Mouse (Mus musculus) erythroid progenitor cell, adult 5-6 weeks (primary cell): ENCODE results near the gene BC030867. TPM values are rescaled to one million over a fixed set of nuclear protein-coding genes. Genes with fewer than 3 reads are reported as not detected.
A peak's percentile ranks its signal among the peaks of the same experiment; 100 is the strongest.

Source experiments
- ATAC-seq: replicated peaks from 2 replicates; pipeline ENCODE4 v1.8.0; 2016; ENCODE audit warnings: moderate number of reproducible peaks, mild to moderate bottlenecking, moderate TSS enrichment, inconsistent platforms; ENCODE audit not compliant: poor library complexity, low FRiP score, severe bottlenecking
- total RNA-seq, 2 experiments: library from RNA; stranded (forward) in 1 of 2; stranded (reverse) in 1 of 2; fragments of 150-400 nt in 1 of 2; fragments of 186-747, 209-891 nt in 1 of 2; gene quantifications; 2 replicates each; pipeline versions ENCODE4 v1.2.3 to v1.2.4; 2015 to 2017; ENCODE audit warnings: low replicate concordance in 2 of 2

Gene BC030867
- total RNA-seq, 2 experiments from 2014 or later: 14.4 to 30.2 TPM

DNA sequence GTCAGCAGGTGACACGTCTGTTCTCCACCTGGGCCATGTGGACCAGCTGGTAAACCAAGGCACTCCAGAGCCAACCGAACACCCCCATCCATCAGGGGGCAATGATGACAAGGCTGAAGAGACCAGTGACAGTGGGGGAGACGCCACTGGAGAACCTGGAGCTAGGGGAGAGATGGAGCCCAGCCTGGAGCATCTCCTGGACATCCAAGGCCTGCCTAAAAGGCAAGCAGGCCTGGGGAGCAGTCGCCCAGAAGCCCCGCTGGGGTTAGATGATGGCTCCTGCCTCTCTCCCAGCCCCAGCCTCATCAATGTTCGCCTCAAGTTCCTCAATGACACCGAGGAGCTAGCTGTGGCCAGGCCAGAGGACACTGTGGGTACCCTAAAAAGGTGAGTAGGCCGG is 38.8 kb downstream of the BC030867 start:
- ATAC-seq: no peak

DNA sequence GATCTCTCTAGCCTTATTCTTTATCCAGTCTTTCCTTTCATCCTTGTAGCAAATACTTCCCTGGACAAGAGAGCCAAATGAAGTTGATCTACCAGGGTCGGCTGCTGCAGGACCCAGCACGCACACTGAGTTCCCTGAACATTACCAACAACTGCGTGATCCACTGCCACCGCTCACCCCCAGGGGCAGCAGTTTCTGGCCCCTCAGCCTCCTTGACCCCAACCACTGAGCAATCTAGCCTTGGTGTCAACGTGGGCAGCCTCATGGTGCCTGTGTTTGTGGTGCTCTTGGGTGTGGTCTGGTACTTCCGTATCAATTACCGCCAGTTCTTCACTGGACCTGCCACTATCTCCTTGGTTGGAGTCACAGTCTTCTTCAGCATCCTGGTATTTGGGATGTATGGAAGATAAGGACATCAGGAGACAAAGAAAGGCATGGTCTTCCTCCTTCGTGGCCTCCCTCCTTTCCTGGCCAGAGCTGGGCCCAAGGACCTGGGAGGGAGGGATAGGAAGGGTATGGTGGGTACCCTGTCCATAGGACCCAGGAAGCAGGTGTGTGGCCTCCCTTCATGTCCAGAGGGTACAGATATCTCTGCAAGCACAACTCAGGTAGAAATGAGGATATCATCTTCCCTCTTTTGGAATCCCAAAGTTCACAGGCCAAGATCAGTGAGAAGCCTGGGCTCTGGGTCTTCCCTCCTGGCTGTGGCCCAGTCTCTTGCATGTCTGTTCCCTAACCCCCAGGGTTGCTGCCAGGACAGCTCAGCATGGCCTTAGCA is 39.5 kb downstream of the BC030867 start:
- ATAC-seq: peak; percentile 15; the same call in 1 of the 2 replicates

DNA sequence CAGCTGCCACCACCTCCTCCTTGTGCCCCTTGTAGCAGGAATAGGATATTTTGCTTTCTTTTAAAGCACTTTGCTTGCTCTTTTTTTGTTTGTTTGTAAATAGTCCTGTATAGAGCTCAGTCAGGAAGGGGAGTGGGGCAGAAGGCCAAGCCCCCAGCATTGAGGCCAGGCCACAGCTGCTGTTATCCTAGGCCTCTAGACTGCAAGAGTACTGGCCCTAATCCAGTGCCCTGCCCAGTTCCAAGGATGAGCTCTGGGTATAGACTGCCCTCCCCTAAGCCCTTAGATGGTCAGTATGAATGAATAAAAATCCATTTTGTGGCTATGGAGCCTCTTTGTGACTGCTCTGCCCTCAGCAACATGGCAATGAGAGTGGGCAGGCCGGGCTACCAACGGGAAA is 40.2 kb downstream of the BC030867 start:
- no peak for ATAC-seq

DNA sequence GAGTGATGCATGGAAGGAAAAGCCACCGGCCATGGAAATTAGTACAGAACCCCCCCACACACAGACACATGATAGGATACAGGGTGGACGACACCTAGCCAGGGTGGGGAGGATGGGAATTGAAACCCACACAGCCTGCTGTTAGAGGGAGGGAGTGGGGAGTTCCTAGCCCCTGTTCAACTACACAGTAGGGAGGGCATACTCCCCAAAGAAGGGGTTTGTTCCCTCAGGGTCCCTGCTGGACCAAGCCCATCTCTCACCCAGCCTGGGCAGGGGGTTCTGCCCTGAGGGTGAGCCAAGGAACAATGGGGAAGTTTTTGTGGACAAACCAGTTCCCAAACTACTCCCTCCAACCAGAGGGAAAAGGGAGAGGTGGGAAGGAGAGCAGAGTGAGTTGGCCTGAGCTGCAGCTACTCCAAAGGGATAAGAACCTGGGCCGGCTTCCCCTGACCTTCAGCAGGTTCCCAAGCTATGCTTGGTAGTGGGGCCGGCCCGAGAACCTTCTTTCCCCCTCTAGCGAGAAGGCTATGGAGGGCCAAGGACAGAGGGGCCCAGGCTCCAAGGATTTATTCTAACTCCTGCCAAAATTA is 40.9 kb downstream of the BC030867 start:
- ATAC-seq: no peak

DNA sequence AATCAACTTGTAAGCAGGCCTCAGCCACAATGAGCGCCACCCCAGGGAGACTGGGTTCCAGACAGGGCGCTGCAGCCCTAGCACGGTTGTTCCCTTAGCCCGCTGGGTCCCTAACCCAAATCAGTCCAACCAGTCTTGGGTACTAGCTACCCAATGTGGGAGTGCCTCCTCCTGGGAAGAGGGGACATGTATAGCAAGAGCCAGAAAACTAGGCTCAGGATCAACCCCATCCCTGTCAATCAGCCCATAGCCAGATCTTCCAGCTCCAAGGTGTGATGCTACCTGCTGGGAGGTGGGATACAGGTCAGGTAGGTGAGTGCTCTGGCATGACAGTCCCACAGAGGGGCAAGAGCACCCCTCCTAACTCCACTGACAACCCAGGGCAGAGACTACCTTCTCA is 41.5 kb downstream of the BC030867 start:
- no peak for ATAC-seq

DNA sequence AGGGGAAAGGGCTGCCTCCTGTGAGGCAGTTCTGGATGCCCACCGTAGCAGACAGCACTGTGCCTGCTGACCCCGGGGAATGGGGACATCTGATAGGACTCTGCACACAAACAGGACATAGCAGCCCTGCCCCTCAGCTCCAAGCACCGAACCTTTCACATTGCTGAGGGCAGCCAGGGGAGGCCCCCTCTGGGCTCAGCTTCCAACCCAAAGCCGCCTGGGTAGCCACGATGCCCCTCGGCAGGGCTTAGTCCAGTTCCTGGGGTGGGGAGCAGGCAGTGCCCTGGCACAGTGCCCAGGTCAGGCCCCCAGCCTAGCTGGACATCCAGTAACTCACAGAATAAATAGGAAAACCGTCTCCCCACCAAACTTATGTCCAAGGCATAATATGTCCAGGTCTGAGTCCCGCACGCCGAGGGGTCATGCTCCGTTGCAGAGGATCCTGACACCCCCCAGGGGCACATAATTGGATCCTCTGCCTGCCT is 42.4 kb downstream of the BC030867 start:
- ATAC-seq: no peak

DNA sequence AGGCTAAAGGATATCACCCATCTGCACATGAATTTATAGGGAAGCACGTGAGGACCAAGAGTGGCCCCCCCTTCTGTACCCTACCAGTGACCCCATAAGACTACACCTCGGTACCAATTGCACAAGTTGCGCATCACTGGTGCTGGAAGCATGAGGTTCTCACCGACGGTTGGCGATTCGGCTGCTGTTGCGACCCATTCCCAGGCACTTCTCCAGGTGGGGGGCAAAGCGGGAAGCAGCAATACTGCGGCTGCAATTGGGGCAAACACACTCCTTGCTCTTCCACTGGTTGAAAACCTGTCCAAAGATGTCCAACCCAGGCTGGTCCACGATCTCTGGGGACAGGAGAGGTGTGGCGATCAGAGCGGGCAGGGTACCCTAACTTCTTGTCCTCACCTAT is 45.3 kb downstream of the BC030867 start:
- ATAC-seq: no peak

DNA sequence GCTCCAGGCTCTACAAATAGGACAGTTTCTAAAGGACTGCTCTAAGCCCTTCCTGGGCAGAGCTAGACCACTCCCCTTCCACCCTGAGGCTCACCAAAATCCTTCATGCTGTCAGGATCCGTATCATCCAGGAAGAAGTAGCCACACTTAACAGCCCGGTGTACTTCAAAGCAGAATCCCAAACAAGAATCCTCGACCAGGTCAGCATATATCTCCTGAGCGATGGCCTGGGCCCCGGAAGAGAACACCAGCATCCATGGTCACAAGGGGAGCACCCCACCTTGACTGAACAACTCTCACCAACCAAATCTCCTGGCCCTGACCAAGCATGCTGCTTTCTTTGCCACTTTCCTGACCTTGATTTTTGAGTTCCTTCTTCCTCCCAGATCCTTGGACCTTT is 45.7 kb downstream of the BC030867 start:
- ATAC-seq: no peak

DNA sequence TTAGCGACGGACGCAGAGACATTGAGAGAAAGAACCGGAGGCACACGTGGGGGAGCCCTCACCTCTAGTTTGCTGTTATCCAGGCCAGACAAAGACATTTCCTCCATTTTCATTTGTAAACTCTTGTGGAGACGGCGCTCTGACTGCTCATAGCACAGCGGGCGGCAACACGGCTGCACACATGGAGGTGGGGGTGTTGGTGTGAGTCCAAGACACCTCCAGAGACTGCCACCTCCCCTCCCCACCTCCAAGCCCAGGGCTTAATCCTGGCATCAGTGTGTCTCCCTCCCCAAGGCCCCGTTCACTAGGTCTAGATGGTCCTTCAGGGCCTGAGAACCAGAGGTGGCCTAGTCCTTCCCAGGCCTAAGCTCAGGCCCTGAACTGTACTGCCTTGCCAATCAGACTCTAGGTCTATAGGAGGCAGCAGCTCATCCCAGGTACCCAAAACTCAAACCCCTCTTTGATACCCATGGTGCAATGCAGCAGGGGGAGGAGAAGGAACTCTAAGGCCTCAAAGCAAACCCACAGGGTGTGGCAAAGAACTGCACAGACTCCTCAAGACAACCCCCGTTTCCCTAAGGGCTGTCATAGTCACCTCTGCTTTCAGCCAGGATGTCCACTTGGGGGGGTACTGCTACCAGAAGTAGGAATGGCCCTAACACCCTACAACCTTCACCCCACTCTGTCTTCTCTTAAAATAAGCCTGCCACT is 46.4 kb downstream of the BC030867 start:
- ATAC-seq: no peak

DNA sequence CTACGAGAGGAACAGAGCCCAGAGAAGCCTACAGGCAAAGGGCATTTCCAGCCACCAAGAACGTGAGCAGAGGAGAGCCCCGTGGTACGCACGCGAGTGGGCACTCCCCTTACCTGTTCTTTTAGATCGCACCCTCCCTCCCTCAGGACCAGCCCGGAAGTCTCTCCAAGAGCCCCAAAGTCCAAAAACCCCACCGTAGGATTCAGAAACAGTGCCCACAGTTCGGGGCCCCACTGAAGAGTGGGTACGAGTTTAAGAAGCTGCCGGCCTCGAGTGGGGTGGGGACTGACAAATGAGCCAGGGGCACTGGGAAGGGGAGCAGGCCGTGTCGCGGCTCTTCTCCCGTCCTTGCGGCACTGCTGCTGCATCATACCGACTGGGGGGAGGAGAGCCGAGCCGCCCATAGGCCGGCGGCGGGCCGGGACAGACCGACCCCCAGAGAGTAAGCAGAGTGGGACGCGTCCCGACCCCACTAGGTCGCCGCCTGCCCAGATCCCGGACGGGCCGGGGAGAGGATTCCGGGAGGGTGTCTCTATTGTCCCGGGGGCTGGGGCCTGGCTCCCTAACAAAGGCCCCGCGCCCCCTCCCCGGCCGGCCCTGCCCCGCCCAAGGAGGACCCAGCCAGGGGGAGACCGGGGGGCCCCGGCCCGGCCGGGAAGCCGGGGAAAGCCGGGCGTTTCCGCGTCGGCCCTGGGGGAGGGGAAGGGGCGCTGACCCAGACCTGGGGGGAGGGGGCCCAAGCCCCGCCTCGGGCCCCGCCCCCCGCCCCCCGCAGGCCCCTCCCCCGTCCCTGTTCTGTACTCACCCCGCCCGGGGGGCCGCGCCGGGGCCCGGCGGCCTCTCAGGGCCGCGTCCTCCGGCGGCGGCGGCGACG is 47.2 kb downstream of the BC030867 start:
- no peak for ATAC-seq

DNA sequence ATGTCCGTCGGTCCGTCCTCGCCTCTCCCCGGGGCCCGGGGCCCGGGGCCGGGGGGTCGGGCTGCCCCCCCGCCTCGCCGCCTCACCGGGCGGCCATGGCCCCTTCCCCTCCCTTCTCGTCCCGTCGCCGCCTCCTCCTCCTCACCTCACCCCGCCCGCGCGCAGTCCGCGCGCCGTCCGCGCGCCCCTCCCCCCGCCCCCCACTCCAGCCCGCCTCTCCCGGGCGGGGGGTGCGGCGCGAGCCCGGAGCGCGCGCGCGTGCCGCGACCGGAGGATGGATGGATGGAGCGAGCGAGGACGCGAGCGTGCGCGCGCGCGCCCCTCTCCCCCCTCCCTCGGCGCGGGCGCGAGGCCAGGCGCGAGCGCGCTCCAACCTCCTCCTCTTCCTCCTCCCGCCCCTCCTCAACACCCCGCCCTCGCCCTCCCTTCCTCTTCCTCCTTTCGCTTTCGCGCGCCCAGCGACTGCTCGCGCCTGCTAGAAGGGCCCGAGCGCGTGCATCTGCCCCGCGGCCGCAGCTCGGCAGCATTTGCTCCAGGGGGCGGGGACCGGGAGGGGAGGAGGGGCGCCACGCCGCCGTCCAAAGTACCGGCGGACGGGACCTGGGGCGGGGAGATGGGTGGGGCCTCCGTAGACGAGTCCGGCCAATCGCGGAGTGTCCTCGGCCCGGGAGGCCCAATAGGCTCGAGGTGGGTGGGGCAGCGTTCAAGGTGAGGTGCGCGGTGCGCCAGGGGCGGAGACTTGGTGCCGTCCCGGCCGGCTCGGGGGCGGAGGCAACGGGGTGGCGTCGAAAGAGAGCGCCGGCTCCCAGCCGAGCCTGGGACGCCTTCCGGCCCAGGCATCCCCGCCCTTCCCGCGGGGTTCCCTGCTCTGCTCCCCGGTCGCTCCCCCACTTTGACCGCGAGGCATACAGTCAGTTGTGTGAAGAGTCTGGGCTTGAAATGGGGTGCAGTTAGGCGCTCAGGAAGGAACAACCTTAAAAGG is 48.1 kb downstream of the BC030867 start, which contains the start of gene Atxn7l3:
Atxn7l3 (minus strand) TSS at position 141 of the 982 bp plus-strand sequence.
- ATAC-seq: peak; percentile 91

DNA sequence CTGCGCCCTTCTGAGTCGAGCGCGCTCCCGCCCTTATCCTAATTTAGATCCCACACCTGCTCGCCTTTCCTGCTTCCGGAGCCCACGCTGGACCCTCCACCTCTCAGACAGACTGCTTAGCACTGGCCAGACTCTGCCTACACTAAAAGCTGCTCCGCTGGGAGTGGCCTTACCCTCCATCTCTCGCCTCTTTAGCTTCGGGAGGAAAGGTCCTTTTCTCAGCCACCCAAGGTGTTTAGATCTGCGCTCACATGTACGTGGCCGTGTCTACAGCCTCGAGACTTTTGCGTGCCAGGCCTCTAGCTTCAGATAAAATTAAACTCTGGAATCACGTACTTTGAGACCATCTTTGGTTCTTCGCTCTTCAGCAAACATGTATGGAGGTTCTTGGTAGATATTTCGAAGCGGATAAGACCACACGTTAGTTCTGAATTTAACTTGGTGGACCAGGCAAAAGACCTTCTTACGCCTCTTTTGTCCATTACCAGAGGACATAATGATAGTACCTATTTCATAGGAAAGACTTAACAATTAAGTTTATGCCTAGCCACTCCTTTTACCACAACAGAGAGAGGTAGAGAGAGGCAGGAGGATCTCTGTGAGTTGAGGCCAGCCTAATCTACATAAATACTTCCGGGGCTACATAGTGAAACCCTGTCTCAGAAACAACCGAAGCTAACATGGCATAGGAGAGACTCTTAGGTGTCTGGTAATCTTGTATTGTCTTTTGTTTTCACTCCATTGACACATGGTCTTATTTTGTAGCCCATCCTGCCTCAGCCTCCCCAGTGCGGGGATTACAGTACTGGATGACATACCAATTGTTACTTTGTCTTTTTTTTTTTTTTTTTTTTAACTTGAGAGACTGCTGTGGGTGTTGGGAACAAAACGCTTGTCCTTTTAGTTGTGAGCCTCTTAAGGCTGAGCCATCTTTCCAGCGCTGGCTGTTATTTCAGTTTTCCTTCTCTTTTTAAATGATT is 49.2 kb downstream of the BC030867 start:
- ATAC-seq: peak; percentile 36

DNA sequence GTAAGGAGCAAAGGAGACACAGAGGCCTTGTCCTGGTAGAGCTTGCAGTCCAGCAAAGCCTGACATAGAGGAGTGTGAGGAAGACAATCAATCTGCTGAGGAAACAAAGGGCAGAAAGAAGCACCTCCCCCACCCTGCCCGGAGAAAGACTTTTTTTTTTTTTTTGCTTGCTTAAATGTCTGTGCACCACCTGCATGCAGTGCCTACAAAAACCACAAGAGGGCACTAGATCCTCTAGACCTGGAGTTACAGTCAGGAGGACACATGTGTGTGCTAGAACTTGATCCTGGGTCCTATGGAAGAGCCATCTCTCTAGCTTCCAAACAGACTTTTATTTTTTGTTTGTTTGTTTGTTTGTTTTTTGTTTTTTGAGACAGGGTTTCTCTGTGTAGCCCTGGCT is 51.2 kb downstream of the BC030867 start:
- no peak for ATAC-seq

DNA sequence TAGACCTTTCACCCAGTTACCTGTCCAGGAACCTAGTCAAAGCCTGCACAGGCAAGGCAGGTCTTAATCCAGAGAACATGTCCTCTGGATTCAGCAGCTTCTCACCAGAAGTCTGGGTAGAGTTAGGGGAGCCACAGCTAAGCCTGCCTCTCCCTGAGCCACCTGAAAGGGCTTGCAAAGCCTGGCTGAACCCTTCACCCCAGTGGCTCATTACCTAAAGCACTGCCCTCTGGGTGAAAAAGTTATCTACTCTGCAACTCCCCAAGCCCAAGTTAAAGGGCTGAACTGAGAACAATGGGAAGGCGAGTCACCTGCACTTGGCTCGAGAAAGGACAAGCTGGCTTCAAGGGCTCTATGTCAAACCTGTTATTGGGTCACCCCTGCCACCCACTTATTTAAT is 55.5 kb downstream of the BC030867 start:
- no peak for ATAC-seq

DNA sequence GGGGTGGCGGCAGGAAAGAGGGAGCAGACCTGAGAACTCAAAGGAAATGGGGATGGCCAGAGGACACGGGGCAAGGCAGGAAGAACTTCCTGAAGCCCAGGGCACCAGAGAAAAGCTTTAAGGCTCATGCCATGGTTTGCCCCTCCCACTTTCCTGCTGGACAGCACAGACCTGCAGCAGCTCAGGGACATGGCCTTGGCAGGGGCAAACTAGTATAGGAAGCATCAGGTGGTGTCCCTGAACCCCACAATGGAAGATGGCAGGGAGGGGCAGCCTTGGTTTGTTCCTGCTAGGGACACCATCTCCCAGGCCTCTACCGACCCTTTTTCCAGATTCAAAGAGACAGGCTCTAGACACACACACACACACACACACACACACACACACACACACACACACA is 56.7 kb downstream of the BC030867 start:
- no peak for ATAC-seq

DNA sequence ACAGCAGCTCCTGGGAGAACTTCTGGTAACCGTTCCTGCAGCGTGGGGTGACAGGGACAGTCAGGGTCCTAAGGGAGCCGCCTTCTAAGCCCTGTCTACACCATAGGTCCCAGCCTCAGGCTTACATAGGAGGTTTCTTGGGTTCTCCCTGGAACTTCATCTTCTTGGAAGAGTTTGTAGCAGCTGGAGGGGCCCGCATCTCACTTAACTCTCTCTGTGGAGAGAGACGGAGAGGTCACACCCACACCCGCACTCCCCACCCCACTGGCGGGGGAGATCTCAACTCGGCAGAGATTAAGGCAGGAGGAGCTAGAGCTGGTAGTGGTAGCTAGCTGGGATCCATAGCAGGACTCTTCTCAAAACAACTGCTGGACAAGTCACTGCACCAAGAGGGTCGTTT is 59.4 kb downstream of the BC030867 start:
- no peak for ATAC-seq

DNA sequence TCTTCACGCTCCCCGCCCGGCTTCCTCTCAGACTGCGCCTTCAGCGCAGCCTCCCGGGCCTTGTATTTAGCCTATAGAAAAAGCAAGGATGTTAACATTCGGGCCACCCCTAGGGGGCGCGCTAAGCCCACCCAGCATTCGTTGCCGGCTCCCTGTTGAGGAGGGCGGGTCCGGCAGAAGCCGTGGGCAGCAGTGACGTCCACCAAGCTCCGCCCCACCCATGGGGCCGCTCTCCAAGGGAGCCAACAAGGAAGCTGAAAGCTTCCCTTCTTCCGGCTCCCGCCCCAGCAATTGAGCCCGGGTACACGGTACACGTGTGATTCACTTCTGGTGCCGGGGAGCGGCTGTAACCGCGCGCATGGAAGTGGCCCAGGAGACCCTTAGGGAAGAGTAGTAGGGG is 60.3 kb downstream of the BC030867 start:
- ATAC-seq: peak; percentile 93
